Mouse (Mus musculus) forebrain, embryonic 12.5 days (tissue): ENCODE measurements around the gene Txn2. TPM values are rescaled to one million over a fixed set of nuclear protein-coding genes. Genes with fewer than 3 reads are reported as not detected.

ENCODE experiments used
- ATAC-seq: fragments of 200-750 bp; cut with Nextera tagmentation; 2 replicates; pipeline ENCODE4 v1.8.0; 2017; ENCODE audit warnings: moderate TSS enrichment; ENCODE audit not compliant: low FRiP score
- H3K27ac ChIP-seq: fragments of 300-500 bp; sonication (generic); 2 replicates; pipeline ENCODE4 v1.5.1; 2016; ENCODE audit warnings: mild to moderate bottlenecking
- H3K27me3 ChIP-seq: fragments of 300-500 bp; sonication (generic); 2 replicates; pipeline ENCODE4 v1.6.1; 2016; ENCODE audit warnings: mild to moderate bottlenecking
- H3K36me3 ChIP-seq: fragments of 300-500 bp; sonication (generic); replicated peaks from 2 replicates; pipeline ENCODE4 v1.6.1; 2016; ENCODE audit warnings: mild to moderate bottlenecking
- H3K4me1 ChIP-seq: fragments of 300-500 bp; sonication (generic); 2 replicates; pipeline ENCODE4 v1.6.1; 2016
- H3K4me2 ChIP-seq: fragments of 300-500 bp; sonication (generic); 2 replicates; pipeline ENCODE4 v1.6.1; 2016; ENCODE audit warnings: mild to moderate bottlenecking, moderate library complexity
- H3K4me3 ChIP-seq: fragments of 300-500 bp; sonication (generic); replicated peaks from 2 replicates; pipeline ENCODE4 v1.5.1; 2016; ENCODE audit warnings: mild to moderate bottlenecking
- H3K9ac ChIP-seq: fragments of 300-500 bp; sonication (generic); 2 replicates; pipeline ENCODE4 v1.6.1; 2016; ENCODE audit warnings: mild to moderate bottlenecking
- H3K9me3 ChIP-seq: fragments of 300-500 bp; sonication (generic); 2 replicates; pipeline ENCODE4 v1.6.1; 2016
- WGBS: fragments of 180-500 bp; shearing (Covaris S2); methylation state at CpG from one replicate; pipeline ENCODE4 v1.1.7; 2016; 5-methylcytosine and 5-hydroxymethylcytosine counted together
- polyA plus RNA-seq: library from polyadenylated mRNA; unstranded; fragments of >200 nt; fragmentation: Nextera tagmentation; extraction: Ambion mirVana; gene quantifications from 2 replicates; pipeline ENCODE4 v1.2.1, GENCODE M21; 2016

Txn2 gene
- polyA plus RNA-seq, 1 experiment from 2014 or later: 210 TPM

GRCm38 (mm10) chr15:77955440-77956403 lies 26.9 kb upstream of the Txn2 start:
- Histone ChIP-seq H3K9me3 (no peaks in the 10 kb centered on the region), H3K4me3 (peak overlapping the region; percentile 60), H3K4me2 (peak overlapping the region; percentile 79), H3K9ac (peak overlapping the region; percentile 51), H3K36me3 (peaks cover 45% of the 10 kb centered on the region), H3K4me1 (peaks cover 24% of the 10 kb centered on the region), H3K27ac (no peak overlapping the region; the same call in 1 of the 2 replicates), H3K27me3 (peaks cover 14% of the 10 kb centered on the region)
- ATAC-seq: peak; percentile 61
- 11% methylated on average over 52 of the region's 52 CpGs for WGBS

GRCm38 (mm10) chr15:77954362-77954761 lies 25.6 kb upstream of the Txn2 start:
- H3K27ac ChIP-seq: no peak overlapping the region
- no peak for ATAC-seq
- H3K4me3 ChIP-seq: no peak overlapping the region
- H3K4me1 ChIP-seq: peaks cover 24% of the 10 kb centered on the region
- peaks cover 31% of the 10 kb centered on the region for H3K36me3 ChIP-seq
- 86% methylated on average over 2 of the region's 2 CpGs for WGBS
- no peak overlapping the region for H3K9ac ChIP-seq
- H3K4me2 ChIP-seq: no peak overlapping the region
- no peaks in the 10 kb centered on the region for H3K9me3 ChIP-seq
- H3K27me3 ChIP-seq: peaks cover 14% of the 10 kb centered on the region

GRCm38 (mm10) chr15:77952921-77953320 lies 24.1 kb upstream of the Txn2 start:
- ATAC-seq: no peak
- Histone ChIP-seq H3K4me3 (no peak overlapping the region), H3K9me3 (no peaks in the 10 kb centered on the region), H3K4me2 (no peak overlapping the region), H3K27me3 (peaks cover 11% of the 10 kb centered on the region), H3K27ac (no peak overlapping the region), H3K4me1 (peaks cover 24% of the 10 kb centered on the region), H3K9ac (no peak overlapping the region), H3K36me3 (0 out of 2 replicates have a peak, but pooled peaks cover 17% of the 10 kb centered on the region)
- WGBS: 90% methylated on average over 3 of the region's 3 CpGs

- peaks cover 46% of the 10 kb centered on the region for H3K36me3 ChIP-seq
- ATAC-seq: no peak
- no peak overlapping the region for H3K4me2 ChIP-seq
- WGBS: 92% methylated on average over 7 of the region's 7 CpGs
- H3K4me3 ChIP-seq: no peak overlapping the region
- H3K9me3 ChIP-seq: no peaks in the 10 kb centered on the region
- H3K27me3 ChIP-seq: no peaks in the 10 kb centered on the region
- no peak overlapping the region for H3K27ac ChIP-seq
- H3K9ac ChIP-seq: no peak overlapping the region
- H3K4me1 ChIP-seq: no peaks in the 10 kb centered on the region
These were observed 20.3 kb upstream of the Txn2 start for GRCm38 (mm10) chr15:77949061-77949460.

GRCm38 (mm10) chr15:77945711-77946110 lies 16.9 kb upstream of the Txn2 start:
- Histone ChIP-seq H3K27me3 (no peaks in the 10 kb centered on the region), H3K36me3 (peaks cover 53% of the 10 kb centered on the region), H3K9me3 (no peaks in the 10 kb centered on the region), H3K27ac (no peak overlapping the region), H3K4me3 (no peak overlapping the region), H3K4me2 (no peak overlapping the region), H3K4me1 (no peaks in the 10 kb centered on the region), H3K9ac (no peak overlapping the region)
- no peak for ATAC-seq
- WGBS: 87% methylated on average over 4 of the region's 4 CpGs

GRCm38 (mm10) chr15:77941563-77941962 lies 12.8 kb upstream of the Txn2 start:
- Histone ChIP-seq H3K9me3 (no peaks in the 10 kb centered on the region), H3K9ac (no peak overlapping the region), H3K4me3 (no peak overlapping the region), H3K36me3 (peaks cover 44% of the 10 kb centered on the region), H3K27me3 (no peaks in the 10 kb centered on the region), H3K27ac (no peak overlapping the region), H3K4me2 (no peak overlapping the region), H3K4me1 (no peaks in the 10 kb centered on the region)
- no peak for ATAC-seq
- 79% methylated on average over 3 of the region's 3 CpGs for WGBS

GRCm38 (mm10) chr15:77938516-77938915 lies 9.7 kb upstream of the Txn2 start:
- Histone ChIP-seq H3K27ac (no peak overlapping the region), H3K4me2 (no peak overlapping the region), H3K9me3 (no peaks in the 10 kb centered on the region), H3K4me1 (peaks cover 6% of the 10 kb centered on the region), H3K27me3 (peaks cover 4% of the 10 kb centered on the region; the same call in 1 of the 2 replicates), H3K9ac (no peak overlapping the region), H3K4me3 (no peak overlapping the region), H3K36me3 (peaks cover 20% of the 10 kb centered on the region)
- WGBS: 75% methylated on average over 5 of the region's 5 CpGs
- ATAC-seq: no peak

GRCm38 (mm10) chr15:77935673-77936375 lies 7.0 kb upstream of the Txn2 start:
- Histone ChIP-seq H3K9ac (no peak overlapping the region), H3K27me3 (peaks cover 7% of the 10 kb centered on the region; the same call in 1 of the 2 replicates), H3K9me3 (no peaks in the 10 kb centered on the region), H3K4me3 (no peak overlapping the region), H3K4me1 (peaks cover 7% of the 10 kb centered on the region), H3K4me2 (no peak overlapping the region), H3K36me3 (no peaks in the 10 kb centered on the region), H3K27ac (no peak overlapping the region)
- 81% methylated on average over 14 of the region's 14 CpGs for WGBS
- no peak for ATAC-seq

- Histone ChIP-seq H3K9me3 (no peaks in the 10 kb centered on the region), H3K4me2 (no peak overlapping the region), H3K9ac (no peak overlapping the region), H3K4me1 (peaks cover 8% of the 10 kb centered on the region), H3K36me3 (no peaks in the 10 kb centered on the region), H3K27ac (no peak overlapping the region), H3K27me3 (peaks cover 7% of the 10 kb centered on the region; the same call in 1 of the 2 replicates), H3K4me3 (no peak overlapping the region)
- ATAC-seq: no peak
- 66% methylated on average over 5 of the region's 5 CpGs for WGBS
These were observed 6.2 kb upstream of the Txn2 start for GRCm38 (mm10) chr15:77934968-77935367.

- no peak for ATAC-seq
- no peaks in the 10 kb centered on the region for H3K9me3 ChIP-seq
- H3K4me2 ChIP-seq: no peak overlapping the region
- 78% methylated on average over 11 of the region's 11 CpGs for WGBS
- peaks cover 7% of the 10 kb centered on the region; the same call in 1 of the 2 replicates for H3K27me3 ChIP-seq
- H3K9ac ChIP-seq: 0 out of 2 replicates have a peak overlapping the region, but pooled peaks have one; percentile 33
- H3K36me3 ChIP-seq: no peaks in the 10 kb centered on the region
- no peak overlapping the region for H3K27ac ChIP-seq
- H3K4me1 ChIP-seq: peaks cover 15% of the 10 kb centered on the region
- no peak overlapping the region for H3K4me3 ChIP-seq
These were observed 5.5 kb upstream of the Txn2 start for GRCm38 (mm10) chr15:77934326-77934725.

- ATAC-seq: peak; percentile 25; the same call in 1 of the 2 replicates
These were observed 5.0 kb upstream of the Txn2 start for GRCm38 (mm10) chr15:77933770-77934169.

GRCm38 (mm10) chr15:77933222-77933621 lies 4.4 kb upstream of the Txn2 start:
- no peak overlapping the region; the same call in 1 of the 2 replicates for H3K4me2 ChIP-seq
- 0 out of 2 replicates have a peak overlapping the region, but pooled peaks have one; percentile 13 for H3K9ac ChIP-seq
- 79% methylated on average over 3 of the region's 3 CpGs for WGBS
- H3K27me3 ChIP-seq: peaks cover 7% of the 10 kb centered on the region; the same call in 1 of the 2 replicates
- no peaks in the 10 kb centered on the region for H3K9me3 ChIP-seq
- H3K4me1 ChIP-seq: peaks cover 17% of the 10 kb centered on the region
- no peaks in the 10 kb centered on the region for H3K36me3 ChIP-seq
- H3K4me3 ChIP-seq: no peak overlapping the region
- ATAC-seq: no peak
- H3K27ac ChIP-seq: no peak overlapping the region

More at GRCm38 (mm10) chr15:77933770-77934169, 5.0 kb upstream of the Txn2 start:
- Histone ChIP-seq H3K4me1 (peaks cover 16% of the 10 kb centered on the region), H3K36me3 (no peaks in the 10 kb centered on the region), H3K9me3 (no peaks in the 10 kb centered on the region), H3K4me3 (0 out of 2 replicates have a peak overlapping the region, but pooled peaks have one; percentile 10), H3K27ac (no peak overlapping the region), H3K27me3 (peaks cover 7% of the 10 kb centered on the region; the same call in 1 of the 2 replicates), H3K9ac (0 out of 2 replicates have a peak overlapping the region, but pooled peaks have one; percentile 13), H3K4me2 (peak overlapping the region; percentile 36)
- under 1% methylated on average over 14 of the region's 14 CpGs for WGBS
